Mouse (Mus musculus) stomach, embryonic 16.5 days (tissue): ENCODE data around the gene Olfr484. TPM values are rescaled to one million over a fixed set of nuclear protein-coding genes. Genes with fewer than 3 reads are reported as not detected.
"Not testable (repeated sequence)": the region's sequence is repeated elsewhere in the genome, so short reads cannot be mapped to it uniquely, and the experiment has no call there.

Experiments
- ATAC-seq: fragments of 200-750 bp; cut with Nextera tagmentation; 2 replicates; pipeline ENCODE4 v1.8.0; 2017; ENCODE audit warnings: moderate number of reproducible peaks, moderate TSS enrichment; ENCODE audit not compliant: insufficient read depth, low FRiP score
- H3K27ac ChIP-seq: fragments of 300-500 bp; sonication (generic); 2 replicates; pipeline ENCODE4 v1.5.1; 2014; ENCODE audit warnings: low read length
- H3K27me3 ChIP-seq: fragments of 300-500 bp; sonication (generic); 2 replicates; pipeline ENCODE4 v1.6.1; 2014; ENCODE audit warnings: low read length, control low read depth, mixed read lengths; ENCODE audit not compliant: control insufficient read depth, insufficient read depth
- H3K36me3 ChIP-seq: fragments of 300-500 bp; sonication (generic); 2 replicates; pipeline ENCODE4 v1.6.1; 2014; ENCODE audit warnings: low read length; ENCODE audit not compliant: control insufficient read depth, insufficient read depth
- H3K4me1 ChIP-seq: fragments of 300-500 bp; sonication (generic); 2 replicates; pipeline ENCODE4 v1.6.1; 2014; ENCODE audit warnings: low read length, control low read depth, mixed read lengths; ENCODE audit not compliant: control insufficient read depth, insufficient read depth
- H3K4me2 ChIP-seq: fragments of 300-500 bp; sonication (generic); 2 replicates; pipeline ENCODE4 v1.6.1; 2014; ENCODE audit warnings: low read depth, low read length, mixed read lengths
- H3K4me3 ChIP-seq: fragments of 300-500 bp; sonication (generic); replicated peaks from 2 replicates; pipeline ENCODE4 v1.5.1; 2014; ENCODE audit warnings: mild to moderate bottlenecking, low read length
- H3K9ac ChIP-seq: fragments of 300-500 bp; sonication (generic); 2 replicates; pipeline ENCODE4 v1.6.1; 2014; ENCODE audit warnings: low read length
- H3K9me3 ChIP-seq: fragments of 300-500 bp; sonication (generic); replicated peaks from 2 replicates; pipeline ENCODE4 v1.6.1; 2016; ENCODE audit warnings: low read length, control low read depth; ENCODE audit not compliant: control insufficient read depth
- WGBS: fragments of 180-500 bp; shearing (Covaris S2); extraction: QIAGEN DNeasy Blood & Tissue Kit; methylation state at CpG from one replicate; pipeline ENCODE4 v1.1.7; 2014; 5-methylcytosine and 5-hydroxymethylcytosine counted together
- polyA plus RNA-seq: library from polyadenylated mRNA; unstranded; fragments of >200 nt; fragmentation: Nextera tagmentation; extraction: Ambion mirVana; gene quantifications from 2 replicates; pipeline ENCODE4 v1.2.1, GENCODE M21; 2015

The Olfr484 gene
- not detected in 2 replicates for polyA plus RNA-seq

GRCm38 (mm10) chr7:108127349-108127748, at the start of gene Olfr484:
TSS of gene Olfr484 (minus strand) at chr7:108127449.
- Histone ChIP-seq H3K36me3 (no peaks in the 10 kb centered on the region), H3K9me3 (0 out of 2 replicates have a peak, but pooled peaks cover under 1% of the 10 kb centered on the region), H3K27ac (no peak within 1 kb of the TSS), H3K9ac (no peak within 1 kb of the TSS), H3K4me2 (no peak within 1 kb of the TSS), H3K27me3 (no peaks in the 10 kb centered on the region), H3K4me1 (no peaks in the 10 kb centered on the region), H3K4me3 (no peak within 1 kb of the TSS)
- no peak for ATAC-seq

- ATAC-seq, H3K36me3 ChIP-seq, H3K9ac ChIP-seq, H3K27ac ChIP-seq, H3K9me3 ChIP-seq, H3K27me3 ChIP-seq, H3K4me3 ChIP-seq, H3K4me1 ChIP-seq, H3K4me2 ChIP-seq: not testable (repeated sequence)
- WGBS: 85% methylated on average over 1 of the region's 1 CpGs
These were observed 45.4 kb upstream of the Olfr484 start, which contains the start of gene Olfr486 for GRCm38 (mm10) chr7:108172642-108173041. TSS of gene Olfr486 (minus strand) at chr7:108172742.

GRCm38 (mm10) chr7:108159771-108160170, 32.5 kb upstream of the Olfr484 start, which contains the start of gene Olfr485:
TSS of gene Olfr485 (minus strand) at chr7:108159871.
- ATAC-seq: no peak
- H3K36me3 ChIP-seq: no peaks in the 10 kb centered on the region
- no peaks in the 10 kb centered on the region for H3K4me1 ChIP-seq
- H3K9ac ChIP-seq: no peak within 1 kb of the TSS
- no peak within 1 kb of the TSS for H3K27ac ChIP-seq
- no peaks in the 10 kb centered on the region for H3K9me3 ChIP-seq
- H3K4me3 ChIP-seq: no peak within 1 kb of the TSS
- H3K4me2 ChIP-seq: no peak within 1 kb of the TSS
- no peaks in the 10 kb centered on the region for H3K27me3 ChIP-seq

- Histone ChIP-seq H3K27ac (no peak overlapping the region), H3K9me3 (no peaks in the 10 kb centered on the region), H3K27me3 (no peaks in the 10 kb centered on the region), H3K4me3 (no peak overlapping the region), H3K4me2 (no peak overlapping the region), H3K9ac (no peak overlapping the region), H3K36me3 (no peaks in the 10 kb centered on the region), H3K4me1 (no peaks in the 10 kb centered on the region)
- no peak for ATAC-seq
- 61% methylated on average over 1 of the region's 1 CpGs for WGBS
These were observed 5.8 kb downstream of the Olfr484 start for GRCm38 (mm10) chr7:108121416-108121815.

GRCm38 (mm10) chr7:108120681-108121080, 6.6 kb downstream of the Olfr484 start:
- no peak for ATAC-seq
- no peak overlapping the region for H3K27ac ChIP-seq
- H3K27me3 ChIP-seq: no peaks in the 10 kb centered on the region
- no peaks in the 10 kb centered on the region for H3K9me3 ChIP-seq
- no peaks in the 10 kb centered on the region for H3K4me1 ChIP-seq
- H3K9ac ChIP-seq: no peak overlapping the region
- 13% methylated on average over 1 of the region's 1 CpGs for WGBS
- H3K36me3 ChIP-seq: no peaks in the 10 kb centered on the region
- H3K4me2 ChIP-seq: no peak overlapping the region
- no peak overlapping the region for H3K4me3 ChIP-seq

- Histone ChIP-seq H3K4me1 (no peaks in the 10 kb centered on the region), H3K36me3 (no peaks in the 10 kb centered on the region), H3K4me2 (no peak within 1 kb of the TSS), H3K9me3 (no peaks in the 10 kb centered on the region), H3K9ac (no peak within 1 kb of the TSS), H3K27ac (no peak within 1 kb of the TSS), H3K4me3 (no peak within 1 kb of the TSS), H3K27me3 (no peaks in the 10 kb centered on the region)
- ATAC-seq: no peak
- WGBS: 73% methylated on average over 1 of the region's 1 CpGs
These were observed 26.7 kb downstream of the Olfr484 start, which contains the start of gene Olfr483 for GRCm38 (mm10) chr7:108100549-108100948. TSS of gene Olfr483 (plus strand) at chr7:108100849.

- Histone ChIP-seq H3K27ac (no peak within 1 kb of the TSS), H3K4me3 (no peak within 1 kb of the TSS), H3K27me3 (no peaks in the 10 kb centered on the region), H3K9ac (no peak within 1 kb of the TSS), H3K4me2 (no peak within 1 kb of the TSS), H3K36me3 (no peaks in the 10 kb centered on the region), H3K9me3 (no peaks in the 10 kb centered on the region), H3K4me1 (no peaks in the 10 kb centered on the region)
- no peak for ATAC-seq
- WGBS: 60% methylated on average over 1 of the region's 1 CpGs
These were observed 29.8 kb downstream of the Olfr484 start, which contains the start of gene Olfr482 for GRCm38 (mm10) chr7:108097486-108097885. TSS of gene Olfr482 (minus strand) at chr7:108097586.

- H3K4me3 ChIP-seq: no peak within 1 kb of the TSS
- ATAC-seq: no peak
- no peaks in the 10 kb centered on the region for H3K4me1 ChIP-seq
- no peak within 1 kb of the TSS for H3K4me2 ChIP-seq
- H3K36me3 ChIP-seq: no peaks in the 10 kb centered on the region
- H3K27ac ChIP-seq: no peak within 1 kb of the TSS
- H3K27me3 ChIP-seq: no peaks in the 10 kb centered on the region
- no peaks in the 10 kb centered on the region for H3K9me3 ChIP-seq
- no peak within 1 kb of the TSS for H3K9ac ChIP-seq
These were observed 47.7 kb downstream of the Olfr484 start, which contains the start of gene Olfr481 for GRCm38 (mm10) chr7:108079555-108079954. TSS of gene Olfr481 (plus strand) at chr7:108079855.
